Mouse (Mus musculus) ZHBTc4 (cell line): ENCODE measurements around the gene Gm21394.
"Not testable (repeated sequence)": the region's sequence is repeated elsewhere in the genome, so short reads cannot be mapped to it uniquely, and the experiment has no call there.

Source experiments
- DNase-seq: peaks from one replicate; pipeline ENCODE4 v3.0.0-alpha.2; 2011; ENCODE audit warnings: low read depth, low spot score

Gm21394 gene

DNA sequence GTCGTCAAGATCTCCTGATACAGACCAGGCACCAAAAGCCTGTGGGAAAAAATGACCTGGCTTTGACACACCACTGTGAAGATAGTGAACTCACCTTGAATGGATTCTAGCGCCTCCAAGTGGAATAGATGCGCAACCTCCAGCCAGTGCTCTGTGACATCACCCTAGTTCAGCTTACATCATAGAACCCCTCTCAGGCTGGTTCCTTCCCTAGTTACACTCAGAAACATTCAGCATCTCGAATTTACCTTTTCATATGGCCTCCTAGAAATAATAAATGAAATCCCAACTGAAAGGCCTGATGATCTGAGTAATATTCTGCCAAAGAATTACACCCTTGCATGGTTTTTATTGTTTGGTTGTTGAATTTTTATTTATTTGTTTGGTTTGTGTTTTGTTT lies at the start of gene Gm21394:
Gm21394 (minus strand) TSS at position 101 of the 400 bp plus-strand sequence.
- not testable (repeated sequence) for DNase-seq
